Mouse (Mus musculus) ES-CJ7 (cell line): ENCODE measurements at regions not wholly inside any gene's neighbourhood (a gene's known extent, or its start where the extent isn't known, plus 50 kb on each side); places are given as distances from the start of the nearest gene placed in this dataset.
A peak's percentile ranks its signal among the peaks of the same experiment; 100 is the strongest.
"Not testable (repeated sequence)": the region's sequence is repeated elsewhere in the genome, so short reads cannot be mapped to it uniquely, and the experiment has no call there.

Experiments
- DNase-seq: peaks from one replicate; pipeline ENCODE4 v3.0.0; 2011; ENCODE audit warnings: low read depth, low spot score

DNA sequence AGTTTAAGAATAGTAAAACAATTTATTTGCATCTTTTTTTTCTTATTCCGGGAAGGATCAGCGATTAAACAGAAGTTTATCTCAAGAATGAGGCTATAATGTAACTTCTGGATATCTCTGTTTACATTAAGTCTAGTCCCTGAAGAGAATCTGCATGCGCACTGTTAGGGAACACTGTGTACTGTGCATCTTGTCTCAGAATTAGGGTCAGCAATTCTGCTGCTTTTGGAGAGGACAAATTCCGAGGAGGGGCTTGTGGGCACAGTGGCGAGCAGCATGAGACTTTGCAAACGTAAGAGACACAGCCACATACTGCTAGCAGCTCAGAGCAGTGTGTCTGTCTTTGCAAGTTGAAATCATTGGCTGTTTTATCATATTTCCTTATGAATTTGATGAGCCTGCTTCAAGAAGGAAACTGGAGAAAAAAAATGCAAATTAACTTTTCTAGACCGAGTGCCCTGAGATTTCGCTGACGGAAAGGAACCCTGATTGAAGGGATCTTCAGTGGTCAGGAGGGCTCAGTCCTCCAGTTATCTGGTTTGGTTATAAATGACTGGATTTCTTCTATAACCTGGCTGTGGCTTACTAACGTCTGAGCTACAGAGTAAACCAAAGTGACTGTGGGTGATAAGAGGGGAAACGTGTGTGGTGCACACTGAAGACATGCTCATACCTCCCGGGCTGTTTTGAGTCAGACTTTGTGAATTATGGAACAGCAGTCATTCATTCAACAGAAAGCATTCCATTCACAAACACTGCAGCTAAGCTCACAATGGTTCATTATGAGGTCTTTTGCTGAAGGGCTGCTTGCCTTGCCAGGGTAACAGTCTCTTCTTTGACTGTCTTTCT is 305.1 kb downstream of the Ets1 start:
- no peak for DNase-seq

DNA sequence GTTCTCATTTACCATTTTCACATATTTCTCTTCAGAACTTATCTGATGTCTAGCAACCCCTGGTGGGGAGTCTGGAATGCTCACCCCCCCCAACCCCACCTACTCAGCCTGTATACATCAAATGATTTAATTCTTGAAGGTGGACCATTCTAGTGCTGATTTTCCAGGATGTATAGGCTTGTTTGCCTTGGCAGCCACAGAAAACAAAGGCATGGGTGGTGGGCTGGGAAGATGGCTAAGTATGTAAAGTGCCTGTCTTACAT is 305.7 kb downstream of the Ets1 start:
- DNase-seq, result no peak

DNA sequence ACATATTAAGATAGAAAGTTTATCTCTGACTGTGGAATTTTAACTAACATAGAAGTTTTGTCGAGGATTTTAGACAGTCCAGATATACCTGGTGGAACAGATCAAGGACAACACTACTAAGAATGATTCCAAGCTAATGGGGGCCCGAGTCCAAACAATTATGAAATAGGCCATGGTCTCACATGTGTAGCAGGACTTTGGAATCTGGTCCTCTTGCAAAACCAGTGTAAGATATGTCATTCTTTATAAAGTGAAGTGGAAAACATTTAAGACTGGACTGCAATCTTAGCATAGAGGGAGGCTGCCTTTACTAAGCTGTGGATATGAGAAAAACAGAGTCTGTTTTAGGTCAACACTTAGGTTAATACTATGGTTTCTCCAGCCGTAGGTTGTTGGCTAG is 311.2 kb downstream of the Ets1 start:
- DNase-seq, result no peak

DNA sequence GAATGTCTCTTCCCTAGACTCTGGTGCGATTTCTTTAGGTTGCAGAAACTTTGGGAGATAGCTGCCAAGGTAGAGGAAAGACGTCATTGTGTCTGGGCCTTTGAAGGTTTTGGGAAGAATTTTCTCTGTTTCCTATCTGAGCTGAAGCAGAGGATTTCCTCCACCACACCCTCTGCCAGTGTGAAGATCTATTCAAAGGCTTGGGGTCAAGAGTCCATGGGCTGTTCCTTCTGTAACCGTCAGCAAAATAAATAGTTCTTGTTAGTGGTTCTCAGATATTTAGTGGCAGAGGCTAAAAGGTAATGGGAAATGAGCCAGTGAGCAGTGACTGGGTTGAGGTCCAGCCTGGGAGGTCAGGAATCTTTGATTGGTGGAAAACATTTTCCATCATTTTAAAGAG is 313.0 kb downstream of the Ets1 start:
- DNase-seq, result no peak

DNA sequence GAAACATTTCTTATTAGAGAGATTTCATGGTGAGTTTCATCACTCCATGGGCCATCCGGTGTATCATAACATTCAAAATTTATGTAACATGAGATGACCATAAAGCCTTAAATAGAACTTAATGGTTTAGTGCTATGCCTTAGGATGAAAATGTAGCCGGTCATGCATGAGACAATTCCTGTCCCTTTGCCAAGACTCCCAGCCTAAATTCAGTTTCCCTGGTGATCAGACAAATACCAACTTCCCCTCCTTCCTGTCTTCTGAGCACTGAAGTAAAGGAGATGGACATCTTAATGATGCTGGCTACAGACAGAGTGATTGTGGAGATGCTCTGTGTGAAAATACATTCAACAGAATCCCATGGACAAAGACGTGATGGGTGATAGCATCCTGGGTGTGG is 322.7 kb downstream of the Ets1 start:
- no peak for DNase-seq

DNA sequence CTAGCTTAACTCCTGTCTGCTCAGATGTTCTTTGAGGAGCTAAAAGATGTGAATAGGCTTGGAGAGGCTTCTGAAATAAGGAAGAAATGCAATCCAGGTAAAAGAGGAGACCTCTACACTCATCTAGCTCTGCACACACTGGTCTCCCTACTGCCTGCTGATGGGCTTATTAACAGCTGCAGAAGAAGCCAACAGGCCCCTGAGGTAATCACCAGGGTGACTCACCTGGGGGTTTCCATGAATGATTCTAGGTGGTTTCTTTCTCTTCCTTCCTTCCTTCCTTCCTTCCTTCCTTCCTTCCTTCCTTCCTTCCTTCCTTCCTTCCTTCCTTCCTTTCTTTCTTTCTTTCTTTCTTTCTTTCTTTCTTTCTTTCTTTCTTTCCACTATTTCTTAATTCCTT is 323.4 kb downstream of the Ets1 start:
- DNase-seq, result not testable (repeated sequence)

DNA sequence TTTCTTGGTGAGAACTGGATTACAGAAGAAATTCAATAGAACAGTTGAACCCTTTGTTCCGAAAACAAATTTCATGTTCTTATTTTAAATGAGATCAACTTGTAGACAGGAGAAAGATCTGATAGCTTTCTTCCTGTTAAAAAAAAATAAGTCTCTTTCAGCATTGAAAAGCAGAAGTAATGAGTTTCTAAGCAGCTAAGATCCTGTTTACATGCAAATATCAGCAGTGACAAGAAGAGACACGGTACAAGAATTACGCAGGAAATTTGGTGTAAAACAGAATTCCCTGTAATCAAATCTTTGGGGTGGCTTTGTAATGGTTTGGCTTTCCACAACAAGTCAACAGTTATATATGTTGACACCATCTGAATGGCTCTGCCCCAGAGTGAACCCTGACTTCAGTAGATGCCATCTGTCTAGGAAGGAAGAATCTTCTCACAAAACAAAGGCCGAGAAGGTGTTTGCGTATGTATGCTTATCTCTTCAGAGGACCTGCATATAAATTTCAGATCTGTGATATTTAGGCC is 326.7 kb downstream of the Ets1 start:
- no peak for DNase-seq

DNA sequence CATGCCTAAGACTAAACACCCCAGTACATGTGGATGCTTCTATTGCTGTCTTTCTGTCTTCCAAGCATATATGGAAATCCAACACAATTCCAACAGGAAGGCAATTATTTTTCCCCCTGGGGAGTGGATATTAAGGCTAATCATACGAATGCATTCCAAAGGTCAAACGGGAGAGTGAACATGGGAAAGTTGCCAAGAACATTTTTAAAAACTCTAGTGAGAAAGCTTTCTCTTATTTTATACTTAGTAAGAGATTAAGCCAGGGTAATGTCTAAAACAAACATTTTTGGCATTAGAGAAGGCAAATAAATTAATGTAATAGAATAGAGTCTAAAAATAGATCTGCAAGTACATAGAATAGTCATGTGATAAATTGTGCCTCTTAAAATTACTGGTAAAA is 332.4 kb downstream of the Ets1 start:
- no peak for DNase-seq

DNA sequence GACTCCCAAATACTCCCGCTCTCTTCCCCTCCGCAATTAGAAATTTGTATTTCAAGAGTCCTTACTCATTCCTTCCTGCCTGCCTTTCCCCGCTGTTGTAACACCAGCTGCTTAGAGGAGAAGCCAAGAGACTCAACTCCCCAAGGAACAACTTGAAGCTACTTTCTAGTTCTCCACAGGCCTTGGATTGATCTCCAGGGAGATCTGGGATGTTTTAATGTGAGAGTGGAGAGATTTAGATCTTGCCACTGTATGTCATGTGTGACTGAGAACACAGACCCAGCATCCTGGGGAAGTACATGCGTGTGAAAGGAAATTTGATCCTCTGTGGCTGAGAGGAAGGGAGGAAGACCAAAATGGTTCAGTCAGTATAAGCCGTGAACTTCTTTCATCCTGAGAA is 335.4 kb downstream of the Ets1 start:
- no peak for DNase-seq

DNA sequence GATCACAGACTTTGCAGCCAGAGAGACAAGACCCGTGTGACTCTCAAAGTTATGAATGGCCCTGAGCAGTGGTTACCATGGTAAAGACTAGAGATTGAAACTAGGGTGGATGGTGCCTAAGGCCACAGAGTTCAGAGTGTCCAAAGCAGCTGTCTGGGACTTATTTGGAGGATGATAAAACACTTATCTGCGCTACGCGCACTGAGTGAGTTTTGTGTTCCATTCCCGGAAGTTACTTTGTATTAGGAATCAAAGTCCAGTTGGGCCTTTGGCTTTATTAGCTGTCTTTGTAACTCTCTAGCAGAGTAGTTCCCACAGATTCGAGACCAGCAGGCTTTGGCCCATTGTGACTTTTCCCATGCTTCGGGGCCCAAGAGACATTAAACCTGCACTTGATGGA is 335.9 kb downstream of the Ets1 start:
- no peak for DNase-seq

DNA sequence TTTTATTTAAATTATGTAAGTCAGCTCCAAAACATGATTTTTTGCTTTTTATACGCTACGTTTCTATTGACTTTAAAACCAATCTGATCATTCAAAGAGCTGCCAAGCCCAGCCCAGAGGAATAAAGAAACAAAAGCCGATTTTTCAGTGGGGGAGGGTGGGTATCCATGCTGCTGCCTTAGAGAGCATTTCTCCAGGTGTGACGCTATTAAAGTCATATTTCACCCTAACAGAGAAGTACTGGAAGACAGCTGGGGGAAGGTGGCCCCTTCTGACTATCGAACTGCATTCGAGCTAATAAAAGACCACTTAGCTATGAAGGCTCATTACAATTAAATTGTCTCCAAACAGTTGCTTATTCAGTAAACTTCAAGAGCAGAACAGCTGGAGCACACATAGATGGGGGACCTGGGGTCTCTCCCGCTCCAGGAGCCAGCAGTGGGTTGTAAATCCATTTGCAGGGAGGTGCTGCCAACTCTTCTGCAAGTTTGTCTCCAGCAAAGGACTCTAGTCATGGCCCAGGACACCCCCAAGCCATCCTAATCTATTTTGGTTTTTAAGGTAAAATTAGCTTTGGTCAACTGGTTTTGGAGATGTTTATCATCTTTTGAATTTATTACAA is 336.5 kb downstream of the Ets1 start:
- no peak for DNase-seq

DNA sequence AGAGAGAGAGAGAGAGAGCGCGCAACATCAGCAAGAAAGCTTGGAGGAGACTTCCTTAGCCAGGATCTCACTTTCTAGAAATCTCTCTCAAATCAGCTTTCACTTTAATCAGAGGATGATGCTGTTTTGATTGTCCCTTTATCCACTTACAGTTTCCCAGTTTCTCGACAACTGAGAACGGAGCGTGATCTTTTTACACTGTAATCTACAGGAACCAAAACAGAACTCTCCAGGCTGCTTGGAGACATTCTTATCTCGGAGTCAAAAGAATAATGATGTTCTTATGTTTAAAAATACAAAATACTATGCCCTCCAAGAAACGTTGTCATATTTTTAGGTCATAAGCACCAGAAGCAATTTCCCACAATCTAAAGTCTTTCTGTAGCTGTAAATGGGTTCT is 341.7 kb downstream of the Ets1 start:
- DNase-seq, result no peak

DNA sequence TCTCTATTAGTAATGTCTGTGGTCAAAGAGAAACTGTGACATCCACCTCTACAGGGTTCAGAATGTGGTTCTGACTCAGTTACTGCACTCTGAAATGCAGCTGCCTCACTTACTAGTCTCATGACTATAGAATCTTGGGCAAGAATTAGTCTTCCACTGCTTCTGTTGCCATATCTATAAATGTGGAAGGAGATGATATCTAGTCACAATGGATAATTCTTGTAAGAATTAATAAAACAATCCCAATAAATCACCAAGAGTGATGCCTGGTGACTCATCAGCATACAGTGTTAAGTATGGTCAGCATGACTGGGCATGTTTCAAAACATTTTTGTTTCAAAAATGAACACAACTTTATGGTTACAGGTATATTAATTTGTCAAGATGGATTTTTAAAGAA is 344.8 kb downstream of the Ets1 start:
- DNase-seq, result no peak

DNA sequence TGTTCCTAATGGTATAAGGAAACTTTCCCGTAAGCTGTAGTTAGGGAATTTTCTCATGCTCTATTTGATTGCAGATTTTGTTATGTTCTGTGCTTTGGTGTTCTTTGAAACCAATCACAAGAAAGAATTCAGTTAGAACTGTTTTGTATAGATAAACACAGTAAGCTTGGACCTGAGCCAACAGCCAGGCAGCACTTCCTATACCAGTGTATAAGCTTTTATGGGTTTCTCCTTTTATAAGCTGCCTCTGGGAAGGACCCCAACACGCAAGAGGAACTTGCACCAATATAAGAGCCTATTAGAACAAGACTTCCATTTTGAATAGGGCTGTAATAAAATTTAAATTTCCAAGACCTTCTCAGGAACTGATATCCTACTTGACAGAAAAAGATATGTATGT is 347.2 kb downstream of the Ets1 start:
- DNase-seq, result no peak

DNA sequence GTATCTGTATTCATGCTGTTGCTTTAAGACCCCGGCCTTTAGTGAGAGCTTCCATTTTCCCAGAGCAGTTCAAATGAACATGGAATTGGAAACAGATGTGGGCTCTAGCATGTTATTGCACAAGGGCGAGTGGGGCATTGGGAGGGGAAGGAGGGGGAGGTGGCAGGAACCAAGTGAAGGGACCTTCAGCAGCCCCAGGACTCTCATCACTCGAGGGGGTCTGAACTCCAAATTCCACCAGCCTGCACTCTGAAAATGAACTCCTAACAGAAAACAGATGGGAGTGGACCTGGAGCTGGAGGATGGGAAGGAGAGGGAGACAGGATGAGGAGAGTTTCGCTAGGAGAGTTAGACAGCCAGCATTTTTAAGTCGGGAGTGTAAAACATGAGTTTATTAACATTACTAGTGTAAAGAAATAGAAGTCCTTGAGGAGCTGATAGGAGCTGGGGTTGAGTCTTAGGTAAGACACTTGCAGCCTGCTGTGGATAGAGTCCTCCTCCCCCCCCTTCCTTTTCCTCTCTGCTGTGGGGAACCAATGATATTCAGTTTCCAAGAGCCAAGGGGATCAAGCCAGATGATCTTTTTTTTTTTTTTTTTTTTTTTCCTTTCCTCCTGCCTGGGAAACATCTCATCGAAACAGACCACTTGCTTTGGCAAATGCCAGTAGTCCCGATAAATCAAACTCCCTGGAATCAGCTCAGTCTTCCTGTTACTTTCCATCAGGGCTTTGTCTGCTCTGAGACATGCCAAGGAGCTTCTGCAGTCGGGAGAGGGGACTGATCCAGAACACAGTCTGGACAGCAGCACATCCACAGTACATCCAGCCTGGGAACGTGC is 351.0 kb downstream of the Ets1 start:
- DNase-seq, result no peak

DNA sequence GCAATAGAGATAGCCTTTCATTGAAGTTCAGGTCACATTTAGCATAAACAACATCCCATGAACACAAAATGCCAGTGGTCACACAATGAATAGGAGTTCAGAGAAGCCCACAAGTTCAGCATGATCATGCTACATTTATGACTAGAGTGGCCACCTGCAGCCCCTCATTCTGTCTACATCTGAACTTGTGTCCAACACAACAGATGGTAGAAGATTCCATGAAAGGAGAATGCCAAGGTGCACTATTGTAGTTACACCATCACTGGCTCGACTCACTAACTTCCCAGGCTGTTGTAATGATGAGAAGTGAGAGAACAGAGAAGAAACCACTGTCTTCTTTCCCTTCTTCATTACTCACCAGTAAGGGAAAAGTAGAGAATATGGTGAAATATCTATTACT is 353.0 kb downstream of the Ets1 start:
- no peak for DNase-seq

DNA sequence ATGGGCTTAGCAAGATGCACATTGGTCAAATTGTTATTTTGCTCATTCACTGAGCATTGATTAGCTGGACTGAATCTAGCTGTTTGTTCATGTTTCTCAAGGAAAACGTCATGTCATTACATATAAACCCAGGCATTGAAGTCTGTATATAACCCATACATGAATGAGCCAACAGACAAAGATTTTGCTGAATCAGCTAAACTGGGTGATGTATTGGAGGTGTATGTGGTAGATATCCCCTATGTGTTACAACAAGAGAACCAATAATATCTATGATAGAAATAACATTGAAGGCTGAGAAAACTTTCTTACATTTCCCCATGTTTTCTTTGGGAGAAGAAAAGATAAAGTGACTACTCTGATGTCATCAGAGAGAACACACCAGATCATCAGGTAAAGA is 362.3 kb downstream of the Ets1 start:
- DNase-seq, result no peak

DNA sequence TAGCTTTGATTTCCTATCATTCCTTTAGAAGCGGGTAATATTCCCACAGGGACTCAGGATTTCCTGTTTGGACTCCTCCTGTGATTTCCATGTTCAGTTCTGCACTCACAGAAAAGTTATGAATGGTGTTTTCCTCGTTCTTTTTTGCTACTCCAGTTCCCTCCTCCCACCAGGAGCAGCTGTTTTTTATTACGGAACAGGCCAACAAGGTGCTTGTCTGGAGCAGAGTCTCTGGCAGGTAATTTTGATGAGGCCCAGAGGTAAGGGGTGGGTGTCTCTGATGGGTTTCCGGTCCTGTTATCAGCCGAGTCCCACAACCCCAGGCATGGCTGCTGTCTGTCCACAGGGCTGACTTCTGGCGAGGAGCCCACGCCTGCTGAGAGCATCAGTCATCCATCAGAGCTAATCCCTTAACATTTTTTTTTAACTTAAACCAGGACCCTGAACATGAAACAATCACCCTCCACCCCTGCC is 364.7 kb downstream of the Ets1 start:
- no peak for DNase-seq

DNA sequence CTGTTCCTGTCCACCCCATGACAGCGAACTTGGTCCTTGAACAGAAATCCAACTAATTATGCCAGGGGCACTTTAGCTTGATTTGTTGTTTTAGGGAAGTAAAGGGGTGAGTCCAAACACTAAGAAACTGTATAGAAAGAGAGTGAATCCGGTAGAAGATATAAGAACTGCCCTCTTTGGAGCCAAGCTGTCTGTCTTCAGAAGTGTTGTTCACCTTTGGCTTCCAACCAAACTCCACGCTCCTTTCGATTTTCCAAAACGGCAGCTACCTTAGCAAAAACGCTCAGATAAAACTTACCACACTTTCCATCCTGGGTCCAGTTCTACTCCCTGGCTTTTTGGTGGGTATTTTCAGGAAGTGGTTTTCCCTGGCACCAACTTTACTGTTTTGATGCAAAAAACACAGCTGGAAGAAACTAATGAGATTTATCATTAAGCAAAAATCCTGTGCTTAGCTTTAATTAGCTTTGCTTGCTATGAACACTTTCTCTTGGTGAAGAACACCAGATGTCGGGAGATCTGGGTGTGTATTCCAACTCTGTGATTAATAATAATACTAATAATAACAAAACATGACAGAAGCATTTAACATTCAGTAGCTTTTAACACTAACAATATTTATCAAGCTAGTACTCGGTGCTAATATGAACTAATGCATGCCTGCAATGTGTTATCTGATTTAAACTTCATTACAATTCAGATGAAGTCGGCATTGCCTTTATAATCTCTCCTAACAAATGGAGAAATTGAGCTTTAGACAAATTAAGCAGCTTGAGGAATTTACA is 365.3 kb downstream of the Ets1 start:
- no peak for DNase-seq

DNA sequence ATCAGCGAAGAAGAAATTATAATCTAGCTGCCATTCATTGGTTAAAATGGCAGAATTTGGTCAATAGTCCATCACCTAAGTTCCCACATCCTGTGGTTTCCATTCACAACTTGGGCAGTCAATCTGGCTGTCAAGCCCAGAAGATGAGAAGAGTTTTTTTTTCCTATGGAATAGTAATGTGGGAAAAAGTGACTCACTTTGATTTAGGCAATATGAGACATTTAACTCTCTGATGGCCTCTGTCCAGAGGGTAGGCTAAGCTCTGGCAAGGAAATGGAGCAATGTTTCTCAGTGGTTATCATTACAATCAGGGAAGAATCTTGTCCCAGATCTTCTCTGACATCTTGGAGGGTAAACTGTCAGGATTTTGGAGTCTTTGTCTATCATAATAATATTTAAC is 367.9 kb downstream of the Ets1 start:
- no peak for DNase-seq

DNA sequence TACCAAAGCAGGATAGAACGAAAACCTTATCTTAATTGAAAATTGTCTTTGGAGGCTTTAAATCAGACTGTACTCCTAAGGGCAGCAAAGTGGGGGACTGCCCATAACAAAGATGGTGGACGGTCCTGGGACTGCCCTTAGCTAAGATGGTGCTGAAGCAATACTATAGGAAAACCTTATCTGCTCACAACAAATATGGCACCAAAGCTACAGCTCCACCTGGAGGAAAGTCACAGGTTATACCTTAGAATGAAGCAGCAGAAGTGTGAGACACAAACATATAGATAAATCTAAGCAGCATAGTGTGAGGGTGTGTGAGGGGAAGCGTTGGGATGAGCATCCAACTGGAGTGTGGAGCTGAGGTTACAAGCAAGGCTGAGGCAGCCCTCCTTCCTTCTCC is 368.5 kb downstream of the Ets1 start:
- DNase-seq, result peak; percentile 47
